Mouse (Mus musculus): Measurements from ENCODE around the gene Pcgf3. TPM values are rescaled to one million over a fixed set of nuclear protein-coding genes. Genes with fewer than 3 reads are reported as not detected.
A peak's percentile ranks its signal among the peaks of the same experiment; 100 is the strongest.
"Not testable (repeated sequence)": the region's sequence is repeated elsewhere in the genome, so short reads cannot be mapped to it uniquely, and the experiment has no call there.

The Pcgf3 gene
- total RNA-seq, 2 experiments from 2014 or later, result 37.6 to 39.6 TPM

GRCm38 (mm10) chr5:108469617-108470016, 8.6 kb downstream of the Pcgf3 start:
- DNase-seq, result no peak

GRCm38 (mm10) chr5:108473737-108474136, 12.7 kb downstream of the Pcgf3 start:
- DNase-seq, result no peak

GRCm38 (mm10) chr5:108475977-108476376, 14.9 kb downstream of the Pcgf3 start:
- no peak for DNase-seq

GRCm38 (mm10) chr5:108483006-108483405, 22.0 kb downstream of the Pcgf3 start:
- no peak for DNase-seq

GRCm38 (mm10) chr5:108485239-108485638, 24.2 kb downstream of the Pcgf3 start:
- DNase-seq, result peak; percentile 25 to 50

- not testable (repeated sequence) for DNase-seq
Observed at GRCm38 (mm10) chr5:108486148-108486547, 25.1 kb downstream of the Pcgf3 start.

GRCm38 (mm10) chr5:108501573-108501972, 40.5 kb downstream of the Pcgf3 start:
- no peak for DNase-seq

GRCm38 (mm10) chr5:108502286-108502685, 41.3 kb downstream of the Pcgf3 start:
- DNase-seq, result no peak

- no peak for DNase-seq
Observed at GRCm38 (mm10) chr5:108515581-108516361, 54.7 kb downstream of the Pcgf3 start.

GRCm38 (mm10) chr5:108516655-108517054, 55.6 kb downstream of the Pcgf3 start:
- no peak for DNase-seq

GRCm38 (mm10) chr5:108518106-108518885, 57.3 kb downstream of the Pcgf3 start:
- DNase-seq, result no peak

- DNase-seq, result no peak
Observed at GRCm38 (mm10) chr5:108518951-108519350, 57.9 kb downstream of the Pcgf3 start.

GRCm38 (mm10) chr5:108520153-108520552, 59.1 kb downstream of the Pcgf3 start:
- DNase-seq, result no peak

GRCm38 (mm10) chr5:108521016-108521415, 60.0 kb downstream of the Pcgf3 start:
- no peak for DNase-seq

GRCm38 (mm10) chr5:108521896-108522295, 60.9 kb downstream of the Pcgf3 start:
- DNase-seq, result no peak

- no peak for DNase-seq
Observed at GRCm38 (mm10) chr5:108522597-108522996, 61.6 kb downstream of the Pcgf3 start.

- DNase-seq, result no peak
Observed at GRCm38 (mm10) chr5:108534188-108534587, 73.2 kb downstream of the Pcgf3 start.

- DNase-seq, result no peak
Observed at GRCm38 (mm10) chr5:108543516-108544291, 82.7 kb downstream of the Pcgf3 start.

GRCm38 (mm10) chr5:108547636-108548035, 86.6 kb downstream of the Pcgf3 start:
- no peak for DNase-seq

GRCm38 (mm10) chr5:108549137-108549488, 88.1 kb downstream of the Pcgf3 start:
- DNase-seq, result no peak

GRCm38 (mm10) chr5:108549489-108550206, 88.6 kb downstream of the Pcgf3 start, which contains the start of gene Cplx1:
Gene Cplx1, minus strand, starts transcription at chr5:108550024.
- DNase-seq, result peak; percentile 80 to 83

GRCm38 (mm10) chr5:108550207-108550594, 89.2 kb downstream of the Pcgf3 start:
- no peak for DNase-seq

Data from adrenal gland, postnatal 36 days (tissue).